Mouse (Mus musculus): Measurements from ENCODE around the gene AC134908.4. TPM values are rescaled to one million over a fixed set of nuclear protein-coding genes. Genes with fewer than 3 reads are reported as not detected.
A peak's percentile ranks its signal among the peaks of the same experiment; 100 is the strongest.

The AC134908.4 gene
- polyA plus RNA-seq, 1 experiment from 2014 or later = not detected

GRCm38 (mm10) chr17:25796211-25796771 is 832 bp upstream of the AC134908.4 start:
- Histone ChIP-seq H3K4me2 (peak overlapping the region; percentile 93), H3K27ac (peak overlapping the region; percentile 97), H3K4me1 (peaks cover 56% of the 10 kb centered on the region), H3K27me3 (no peaks in the 10 kb centered on the region), H3K36me3 (replicated peaks) (no peaks in the 10 kb centered on the region), H3K9ac (peak overlapping the region; percentile 80), H3K9me3 (no peaks in the 10 kb centered on the region), H3K4me3 (replicated peaks) (peak overlapping the region; percentile 82)
- under 1% methylated on average over 37 of the region's 37 CpGs for WGBS
- ATAC-seq (ENCODE audit: low FRiP score) = no peak

- Histone ChIP-seq H3K36me3 (replicated peaks) (no peaks in the 10 kb centered on the region; the same call in 1 of the 2 replicates), H3K9ac (peak overlapping the region; percentile 80), H3K27ac (peak overlapping the region; percentile 97), H3K4me1 (peaks cover 65% of the 10 kb centered on the region), H3K9me3 (no peaks in the 10 kb centered on the region), H3K4me3 (replicated peaks) (peak overlapping the region; percentile 82), H3K27me3 (no peaks in the 10 kb centered on the region), H3K4me2 (peak overlapping the region; percentile 93)
- WGBS = 47% methylated on average over 17 of the region's 17 CpGs
- no peak for ATAC-seq (ENCODE audit: low FRiP score)
Observed at GRCm38 (mm10) chr17:25794998-25795397, 461 bp downstream of the AC134908.4 start.

GRCm38 (mm10) chr17:25794197-25794596 is 1.3 kb downstream of the AC134908.4 start:
- Histone ChIP-seq H3K36me3 (replicated peaks) (peaks cover 7% of the 10 kb centered on the region), H3K27ac (peak overlapping the region; percentile 97), H3K27me3 (no peaks in the 10 kb centered on the region), H3K9me3 (no peaks in the 10 kb centered on the region), H3K9ac (peak overlapping the region; percentile 80), H3K4me1 (peaks cover 65% of the 10 kb centered on the region), H3K4me3 (replicated peaks) (0 out of 2 replicates have a peak overlapping the region, but pooled peaks have one; percentile 82), H3K4me2 (peak overlapping the region; percentile 93)
- WGBS = 10% methylated on average over 13 of the region's 13 CpGs
- ATAC-seq (ENCODE audit: low FRiP score) = 0 out of 2 replicates have a peak, but pooled peaks have one; percentile 24

GRCm38 (mm10) chr17:25792615-25793014 is 2.8 kb downstream of the AC134908.4 start, which contains the start of gene Fam173a:
Gene Fam173a, minus strand, starts transcription at chr17:25792901.
- H3K27me3 ChIP-seq = no peaks in the 10 kb centered on the region
- WGBS = 2% methylated on average over 14 of the region's 14 CpGs
- H3K36me3 ChIP-seq (replicated peaks) = peaks cover 19% of the 10 kb centered on the region
- peak within 1 kb of the TSS; percentile 81 for H3K9ac ChIP-seq
- H3K4me1 ChIP-seq = peaks cover 65% of the 10 kb centered on the region
- peak within 1 kb of the TSS; percentile 65 for H3K4me3 ChIP-seq (replicated peaks)
- no peaks in the 10 kb centered on the region for H3K9me3 ChIP-seq
- peak within 1 kb of the TSS; percentile 93 for H3K4me2 ChIP-seq
- ATAC-seq (ENCODE audit: low FRiP score) = peak; percentile 42; the same call in 1 of the 2 replicates
- H3K27ac ChIP-seq = peak within 1 kb of the TSS; percentile 97

- Histone ChIP-seq H3K9me3 (no peaks in the 10 kb centered on the region), H3K4me3 (replicated peaks) (peak overlapping the region; percentile 65), H3K9ac (peak overlapping the region; percentile 81), H3K27ac (peak overlapping the region; percentile 97), H3K27me3 (no peaks in the 10 kb centered on the region), H3K4me1 (peaks cover 59% of the 10 kb centered on the region), H3K36me3 (replicated peaks) (peaks cover 24% of the 10 kb centered on the region), H3K4me2 (peak overlapping the region; percentile 88)
- WGBS = under 1% methylated on average over 45 of the region's 45 CpGs
- peak; percentile 57 for ATAC-seq (ENCODE audit: low FRiP score)
Observed at GRCm38 (mm10) chr17:25791843-25792527, 3.5 kb downstream of the AC134908.4 start.

GRCm38 (mm10) chr17:25791320-25791842 is 4.1 kb downstream of the AC134908.4 start:
- Histone ChIP-seq H3K27ac (peak overlapping the region; percentile 97), H3K4me2 (peak overlapping the region; percentile 88), H3K27me3 (no peaks in the 10 kb centered on the region), H3K9ac (peak overlapping the region; percentile 81), H3K4me1 (peaks cover 54% of the 10 kb centered on the region), H3K36me3 (replicated peaks) (peaks cover 24% of the 10 kb centered on the region), H3K9me3 (no peaks in the 10 kb centered on the region), H3K4me3 (replicated peaks) (peak overlapping the region; percentile 65)
- no peak for ATAC-seq (ENCODE audit: low FRiP score)
- 28% methylated on average over 19 of the region's 19 CpGs for WGBS

GRCm38 (mm10) chr17:25786781-25787504 is 8.5 kb downstream of the AC134908.4 start:
- no peak overlapping the region for H3K4me3 ChIP-seq (replicated peaks)
- peaks cover 38% of the 10 kb centered on the region for H3K4me1 ChIP-seq
- WGBS = 92% methylated on average over 9 of the region's 9 CpGs
- H3K4me2 ChIP-seq = no peak overlapping the region
- ATAC-seq (ENCODE audit: low FRiP score) = no peak
- H3K9me3 ChIP-seq = no peaks in the 10 kb centered on the region
- H3K9ac ChIP-seq = no peak overlapping the region
- peaks cover 49% of the 10 kb centered on the region for H3K36me3 ChIP-seq (replicated peaks)
- no peak overlapping the region for H3K27ac ChIP-seq
- H3K27me3 ChIP-seq = no peaks in the 10 kb centered on the region

GRCm38 (mm10) chr17:25786280-25786679 is 9.2 kb downstream of the AC134908.4 start, which contains the start of gene Ccdc78:
Gene Ccdc78, plus strand, starts transcription at chr17:25786580.
- Histone ChIP-seq H3K4me2 (peak within 1 kb of the TSS; percentile 88), H3K4me3 (replicated peaks) (peak within 1 kb of the TSS; percentile 65), H3K9ac (peak within 1 kb of the TSS; percentile 73), H3K9me3 (no peaks in the 10 kb centered on the region), H3K27me3 (no peaks in the 10 kb centered on the region), H3K36me3 (replicated peaks) (peaks cover 56% of the 10 kb centered on the region), H3K27ac (peak within 1 kb of the TSS; percentile 91), H3K4me1 (peaks cover 33% of the 10 kb centered on the region)
- no peak for ATAC-seq (ENCODE audit: low FRiP score)
- 91% methylated on average over 3 of the region's 3 CpGs for WGBS

GRCm38 (mm10) chr17:25785281-25785745 is 10.1 kb downstream of the AC134908.4 start, which contains the start of gene Haghl:
Gene Haghl, minus strand, starts transcription at chr17:25785673.
- under 1% methylated on average over 23 of the region's 23 CpGs for WGBS
- Histone ChIP-seq H3K27ac (peak within 1 kb of the TSS; percentile 91), H3K4me1 (peaks cover 24% of the 10 kb centered on the region), H3K4me3 (replicated peaks) (peak within 1 kb of the TSS; percentile 65), H3K9me3 (no peaks in the 10 kb centered on the region), H3K36me3 (replicated peaks) (peaks cover 62% of the 10 kb centered on the region), H3K4me2 (peak within 1 kb of the TSS; percentile 88), H3K9ac (peak within 1 kb of the TSS; percentile 73), H3K27me3 (no peaks in the 10 kb centered on the region)
- peak; percentile 88 for ATAC-seq (ENCODE audit: low FRiP score)

GRCm38 (mm10) chr17:25783861-25784574 is 11.4 kb downstream of the AC134908.4 start:
- Histone ChIP-seq H3K27me3 (no peaks in the 10 kb centered on the region), H3K36me3 (replicated peaks) (peaks cover 53% of the 10 kb centered on the region), H3K9ac (peak overlapping the region; percentile 73), H3K9me3 (no peaks in the 10 kb centered on the region), H3K4me1 (peaks cover 24% of the 10 kb centered on the region), H3K4me3 (replicated peaks) (peak overlapping the region; percentile 65), H3K27ac (0 out of 2 replicates have a peak overlapping the region, but pooled peaks have one; percentile 25), H3K4me2 (peak overlapping the region; percentile 88)
- 81% methylated on average over 15 of the region's 15 CpGs for WGBS
- ATAC-seq (ENCODE audit: low FRiP score) = no peak

- Histone ChIP-seq H3K9ac (peak overlapping the region; percentile 36; the same call in 1 of the 2 replicates), H3K9me3 (no peaks in the 10 kb centered on the region), H3K4me2 (no peak overlapping the region), H3K36me3 (replicated peaks) (peaks cover 51% of the 10 kb centered on the region), H3K27ac (no peak overlapping the region), H3K4me3 (replicated peaks) (no peak overlapping the region), H3K4me1 (peaks cover 24% of the 10 kb centered on the region), H3K27me3 (no peaks in the 10 kb centered on the region)
- 80% methylated on average over 7 of the region's 7 CpGs for WGBS
- ATAC-seq (ENCODE audit: low FRiP score) = no peak
Observed at GRCm38 (mm10) chr17:25783086-25783485, 12.4 kb downstream of the AC134908.4 start.

All from forebrain, embryonic 12.5 days (tissue).